In the genomic region with DNA sequence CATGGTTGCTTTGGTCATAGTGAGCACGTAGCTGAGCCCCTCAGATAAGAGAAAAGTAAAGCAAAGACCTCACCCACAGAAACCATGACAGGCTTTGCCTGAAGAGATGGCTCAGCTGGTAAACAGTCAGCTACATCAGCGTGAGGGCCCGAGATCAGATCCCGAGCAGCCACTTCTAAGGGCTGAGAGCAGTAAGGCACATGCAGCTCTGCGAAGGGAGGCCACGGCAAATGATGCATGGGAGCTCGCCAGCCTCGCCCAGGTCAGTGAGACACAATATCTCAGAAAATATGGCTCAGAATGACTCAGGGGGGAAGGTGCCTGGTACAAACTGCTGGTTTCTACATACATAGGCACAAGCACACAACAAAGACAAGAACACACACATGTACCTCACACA, we compare ENCODE assay signal across 11 mouse cellular contexts.
"Had no signal": no experiment of that assay in that cellular context is flagged by ENCODE, and none has a peak within 500 bp of the region (broad histone marks: within the 10 kb centered on the region; RNA-seq: fewer than 3 reads in every experiment).

No protein-coding gene starts in this region.

- ATAC-seq: intestine, embryonic 16.5 days had no signal

- DNase-seq: layer of hippocampus, adult 9-11 months; layer of hippocampus, postnatal 36 days; liver, embryonic 13.5 days; spleen, adult 18-20 months; thymus, postnatal 25 days had no signal

- H3K36me3 ChIP-seq: neural tube, embryonic 12.5 days; stomach, embryonic 15.5 days had no signal

- H3K4me3 ChIP-seq: layer of hippocampus, adult 2 months; left cerebral cortex, adult 2 months; liver, embryonic 13.5 days; neural tube, embryonic 12.5 days; stomach, embryonic 15.5 days had no signal

- H3K9ac ChIP-seq: liver, embryonic 13.5 days; neural tube, embryonic 12.5 days; stomach, embryonic 15.5 days had no signal

- H3K4me2 ChIP-seq: liver, embryonic 13.5 days; midbrain, embryonic 11.5 days; neural tube, embryonic 12.5 days; stomach, embryonic 15.5 days had no signal

- H3K27me3 ChIP-seq: liver, embryonic 13.5 days; neural tube, embryonic 12.5 days; stomach, embryonic 15.5 days had no signal

- H3K27ac ChIP-seq: layer of hippocampus, adult 2 months; left cerebral cortex, adult 2 months; liver, embryonic 13.5 days; neural tube, embryonic 12.5 days; stomach, embryonic 15.5 days had no signal

- H3K9me3 ChIP-seq: liver, embryonic 13.5 days; neural tube, embryonic 12.5 days; stomach, embryonic 15.5 days had no signal
